In the genomic region with DNA sequence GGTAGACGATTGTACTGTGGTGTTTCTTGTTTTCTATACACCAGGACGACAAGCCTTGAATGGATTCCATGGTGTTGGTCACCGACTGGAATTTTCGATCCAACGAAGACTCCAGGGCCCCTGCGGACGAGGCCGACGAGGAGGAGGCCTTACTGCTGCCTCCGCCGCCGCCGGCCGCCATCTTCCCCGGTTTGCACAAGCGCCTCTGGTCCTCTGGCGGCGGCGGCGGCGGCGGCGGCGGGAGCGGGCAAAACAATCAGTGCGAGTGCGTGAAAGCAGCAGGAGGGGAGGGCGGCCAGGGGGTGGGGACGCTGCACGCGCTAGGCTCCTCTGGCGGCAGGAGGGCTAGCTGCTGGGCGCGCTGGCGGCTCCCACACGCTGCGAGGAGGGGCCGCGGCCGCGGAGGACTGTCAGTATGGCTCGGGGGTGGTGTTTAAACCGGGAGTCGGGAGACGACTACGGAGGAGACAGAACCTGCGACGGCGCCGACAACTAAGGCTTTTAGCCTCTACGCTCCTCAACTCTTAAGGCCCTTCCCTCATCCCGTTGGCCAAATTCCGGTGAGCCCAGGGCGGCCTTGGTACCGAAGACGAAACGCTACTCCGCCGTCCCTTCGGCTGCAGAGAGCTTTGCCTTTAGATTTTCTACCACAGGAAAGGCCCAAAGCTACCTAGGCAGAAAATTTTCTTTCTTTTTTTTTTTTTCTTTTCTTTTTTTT, we compare ENCODE assay signal across 7 mouse cellular contexts. TPM values are rescaled to one million over a fixed set of nuclear protein-coding genes. Genes with fewer than 3 reads are reported as not detected.
DNase-seq lines count a peak whose midpoint lies in the region; ATAC-seq and TF ChIP-seq lines count a peak whose summit lies in the region.

A gene (minus strand): TSS at position 293 of the 718 bp plus-strand sequence.

- no peak for TF ChIP-seq CTCF in kidney, adult 2 months (conservative IDR thresholded peaks at IDR 0.05; ENCODE audit: insufficient read depth, insufficient read length, low read depth, low read length)
- TF ChIP-seq CTCF in spleen, adult 2 months (IDR thresholded peaks at IDR 0.05; ENCODE audit: extremely low read depth, insufficient read depth, insufficient read length, insufficient replicate concordance) = no peak

- under 1% methylated on average over 60 of the region's 60 CpGs for WGBS in embryonic facial prominence, embryonic 11.5 days
- WGBS in kidney, adult 2 months = under 1% methylated on average over 60 of the region's 60 CpGs
- WGBS in limb, embryonic 12.5 days = under 1% methylated on average over 60 of the region's 60 CpGs
- under 1% methylated on average over 60 of the region's 60 CpGs for WGBS in midbrain, embryonic 15.5 days
- under 1% methylated on average over 60 of the region's 60 CpGs for WGBS in spleen, adult 2 months

- no peaks in the 10 kb centered on the region; the same call in 1 of the 2 replicates for H3K4me1 ChIP-seq in embryonic facial prominence, embryonic 11.5 days (ENCODE audit: control insufficient read depth, insufficient read depth, low read length)
- peaks cover 2% of the 10 kb centered on the region; the same call in 1 of the 2 replicates for H3K4me1 ChIP-seq in kidney, adult 2 months (ENCODE audit: control insufficient read depth, insufficient read depth, low read length)
- peaks cover 11% of the 10 kb centered on the region for H3K4me1 ChIP-seq in limb, embryonic 12.5 days (replicated peaks)
- peaks cover 34% of the 10 kb centered on the region for H3K4me1 ChIP-seq in midbrain, embryonic 15.5 days
- peaks cover 5% of the 10 kb centered on the region; the same call in 1 of the 2 replicates for H3K4me1 ChIP-seq in spleen, adult 2 months (ENCODE audit: control insufficient read depth, insufficient read depth, insufficient read length)

- peak within 1 kb of the TSS; percentile 97 for H3K9ac ChIP-seq in embryonic facial prominence, embryonic 11.5 days (replicated peaks; ENCODE audit: low read length)
- H3K9ac ChIP-seq in limb, embryonic 12.5 days (replicated peaks) = peak within 1 kb of the TSS; percentile 97
- H3K9ac ChIP-seq in midbrain, embryonic 15.5 days = peak within 1 kb of the TSS; percentile 90

- ATAC-seq in embryonic facial prominence, embryonic 11.5 days (replicated peaks; ENCODE audit: insufficient number of reproducible peaks, low FRiP score, low TSS enrichment, low read depth) = peak; percentile 23; the same call in 1 of the 2 replicates
- ATAC-seq in limb, embryonic 12.5 days (ENCODE audit: insufficient number of reproducible peaks, insufficient read depth, low FRiP score, low TSS enrichment, low read depth) = 0 out of 2 replicates have a peak, but pooled peaks have one; percentile 42
- peak; percentile 67 for ATAC-seq in midbrain, embryonic 15.5 days (replicated peaks)

- peak; percentile 35 for TF ChIP-seq POLR2A in kidney, adult 2 months (IDR thresholded peaks at IDR 0.05; ENCODE audit: low read depth, low read length)
- peak; percentile 28 for TF ChIP-seq POLR2A in spleen, adult 2 months (IDR thresholded peaks at IDR 0.05; ENCODE audit: low read depth, low read length)

- H3K4me3 ChIP-seq in embryonic facial prominence, embryonic 11.5 days (ENCODE audit: low read depth, low read length) = peak within 1 kb of the TSS; percentile 85
- peak within 1 kb of the TSS; percentile 100 for H3K4me3 ChIP-seq in kidney, adult 2 months (ENCODE audit: insufficient read depth, low read depth, low read length)
- H3K4me3 ChIP-seq in limb, embryonic 12.5 days (replicated peaks) = peak within 1 kb of the TSS; percentile 82
- peak within 1 kb of the TSS; percentile 90 for H3K4me3 ChIP-seq in midbrain, embryonic 15.5 days
- peak within 1 kb of the TSS; percentile 80 for H3K4me3 ChIP-seq in spleen, adult 2 months (ENCODE audit: extremely low read depth, insufficient read depth, insufficient read length)

- peak within 1 kb of the TSS; percentile 73 for H3K4me2 ChIP-seq in embryonic facial prominence, embryonic 11.5 days (ENCODE audit: low read depth, low read length)
- H3K4me2 ChIP-seq in limb, embryonic 12.5 days = peak within 1 kb of the TSS; percentile 67
- peak within 1 kb of the TSS; percentile 63 for H3K4me2 ChIP-seq in midbrain, embryonic 15.5 days

- peak; percentile 88 for DNase-seq in adrenal gland, postnatal 14 days
- peak; percentile 75 for DNase-seq in embryonic facial prominence, embryonic 11.5 days (ENCODE audit: low spot score)
- DNase-seq in heart, adult 11 months = peak; percentile 98
- DNase-seq in kidney, adult 2 months = peak; percentile 77
- peak; percentile 41 to 59 for DNase-seq in spleen, adult 2 months (ENCODE audit: low read depth in 1 of 2, low spot score in 2 of 2)

- H3K27me3 ChIP-seq in embryonic facial prominence, embryonic 11.5 days (ENCODE audit: control insufficient read depth, insufficient read depth, low read length) = no peaks in the 10 kb centered on the region
- H3K27me3 ChIP-seq in kidney, adult 2 months (replicated peaks; ENCODE audit: control insufficient read depth, insufficient read depth, low read length) = no peaks in the 10 kb centered on the region
- no peaks in the 10 kb centered on the region for H3K27me3 ChIP-seq in limb, embryonic 12.5 days
- no peaks in the 10 kb centered on the region for H3K27me3 ChIP-seq in midbrain, embryonic 15.5 days (replicated peaks)
- H3K27me3 ChIP-seq in spleen, adult 2 months (ENCODE audit: control insufficient read depth, insufficient read depth, low read length) = no peaks in the 10 kb centered on the region

- H3K27ac ChIP-seq in embryonic facial prominence, embryonic 11.5 days (replicated peaks; ENCODE audit: low read depth, low read length) = peak within 1 kb of the TSS; percentile 99
- H3K27ac ChIP-seq in kidney, adult 2 months (ENCODE audit: insufficient read depth, low read depth, low read length) = peak within 1 kb of the TSS; percentile 99
- H3K27ac ChIP-seq in limb, embryonic 12.5 days = peak within 1 kb of the TSS; percentile 100
- peak within 1 kb of the TSS; percentile 100 for H3K27ac ChIP-seq in midbrain, embryonic 15.5 days
- H3K27ac ChIP-seq in spleen, adult 2 months (ENCODE audit: insufficient read depth, low read length) = peak within 1 kb of the TSS; percentile 98

- no peaks in the 10 kb centered on the region for H3K9me3 ChIP-seq in embryonic facial prominence, embryonic 11.5 days (replicated peaks; ENCODE audit: control insufficient read depth, low read length)
- H3K9me3 ChIP-seq in limb, embryonic 12.5 days = no peaks in the 10 kb centered on the region
- H3K9me3 ChIP-seq in midbrain, embryonic 15.5 days = no peaks in the 10 kb centered on the region

- no peaks in the 10 kb centered on the region for H3K36me3 ChIP-seq in embryonic facial prominence, embryonic 11.5 days (replicated peaks; ENCODE audit: control insufficient read depth, insufficient read depth, low read depth, low read length)
- no peaks in the 10 kb centered on the region for H3K36me3 ChIP-seq in kidney, adult 2 months (ENCODE audit: control insufficient read depth, insufficient read depth, low read length)
- no peaks in the 10 kb centered on the region; the same call in 1 of the 2 replicates for H3K36me3 ChIP-seq in limb, embryonic 12.5 days
- no peaks in the 10 kb centered on the region for H3K36me3 ChIP-seq in midbrain, embryonic 15.5 days (replicated peaks)
- no peaks in the 10 kb centered on the region for H3K36me3 ChIP-seq in spleen, adult 2 months (ENCODE audit: control insufficient read depth, insufficient read depth, low read length)

RNA-seq across cellular contexts. Expression of the gene that starts here (rescaled TPM):
- total RNA-seq in adrenal gland, postnatal 14 days (2021) = 47.4 and 51.5 TPM in 2 replicates
- 21.5 and 24.4 TPM in 2 replicates for polyA plus RNA-seq in embryonic facial prominence, embryonic 11.5 days (2014; fragmentation: Nextera tagmentation; extraction: Ambion mirVana)
- polyA plus RNA-seq in kidney, adult 2 months (2012; rRNA removed) = 12.6 and 13.9 TPM in 2 replicates
- polyA plus RNA-seq in limb, embryonic 12.5 days (2016; fragmentation: Nextera tagmentation; extraction: Ambion mirVana) = 26.5 and 27.8 TPM in 2 replicates
- polyA plus RNA-seq in midbrain, embryonic 15.5 days (2015; fragmentation: Nextera tagmentation; extraction: Ambion mirVana) = 22.8 and 25.2 TPM in 2 replicates
- 11.3 and 15.7 TPM in 2 replicates for polyA plus RNA-seq in spleen, adult 2 months (2012; rRNA removed)

Comparison
In these comparisons a context has a peak if more than half of its experiments do, and no peak if none do; other contexts are left out.
1. Peak in every context shown above with its lines: DNase-seq, ATAC-seq, H3K4me3 ChIP-seq and H3K27ac ChIP-seq.